Mouse (Mus musculus) megakaryocyte, embryonic 14.5 days (primary cell): ENCODE results near the gene Olfr78. TPM values are rescaled to one million over a fixed set of nuclear protein-coding genes. Genes with fewer than 3 reads are reported as not detected.

Experiments used
- H3K27me3 ChIP-seq: replicated peaks from 2 replicates; pipeline ENCODE3; 2012; ENCODE audit warnings: inconsistent platforms
- H3K36me3 ChIP-seq: replicated peaks from 2 replicates; pipeline ENCODE3; 2012; ENCODE audit warnings: low read length, inconsistent platforms, mixed read lengths
- H3K4me1 ChIP-seq: 2 replicates; pipeline ENCODE4 v1.6.1; 2012; ENCODE audit warnings: inconsistent platforms
- H3K4me3 ChIP-seq: replicated peaks from 2 replicates; pipeline ENCODE3; 2012; ENCODE audit warnings: moderate library complexity, mild to moderate bottlenecking, inconsistent platforms
- H3K9me3 ChIP-seq: 2 replicates; pipeline ENCODE4 v1.6.1; 2012; ENCODE audit warnings: inconsistent platforms
- FLI1 ChIP-seq: IDR thresholded peaks from 2 replicates; pipeline ENCODE4 v1.6.1; 2012; ENCODE audit warnings: low read length, inconsistent platforms, mixed read lengths
- GATA1 ChIP-seq: IDR thresholded peaks from 3 replicates; pipeline ENCODE4 v1.6.1; 2012; ENCODE audit warnings: mixed read lengths, low read length, inconsistent platforms, borderline replicate concordance
- polyA plus RNA-seq: library from polyadenylated mRNA; stranded (reverse); fragments of >175 nt; gene quantifications from 2 replicates; pipeline ENCODE4 v1.2.3, GENCODE M21; 2012; ENCODE audit warnings: low replicate concordance; ENCODE audit not compliant: insufficient read depth

Gene Olfr78
- polyA plus RNA-seq, 1 experiment = not detected

DNA sequence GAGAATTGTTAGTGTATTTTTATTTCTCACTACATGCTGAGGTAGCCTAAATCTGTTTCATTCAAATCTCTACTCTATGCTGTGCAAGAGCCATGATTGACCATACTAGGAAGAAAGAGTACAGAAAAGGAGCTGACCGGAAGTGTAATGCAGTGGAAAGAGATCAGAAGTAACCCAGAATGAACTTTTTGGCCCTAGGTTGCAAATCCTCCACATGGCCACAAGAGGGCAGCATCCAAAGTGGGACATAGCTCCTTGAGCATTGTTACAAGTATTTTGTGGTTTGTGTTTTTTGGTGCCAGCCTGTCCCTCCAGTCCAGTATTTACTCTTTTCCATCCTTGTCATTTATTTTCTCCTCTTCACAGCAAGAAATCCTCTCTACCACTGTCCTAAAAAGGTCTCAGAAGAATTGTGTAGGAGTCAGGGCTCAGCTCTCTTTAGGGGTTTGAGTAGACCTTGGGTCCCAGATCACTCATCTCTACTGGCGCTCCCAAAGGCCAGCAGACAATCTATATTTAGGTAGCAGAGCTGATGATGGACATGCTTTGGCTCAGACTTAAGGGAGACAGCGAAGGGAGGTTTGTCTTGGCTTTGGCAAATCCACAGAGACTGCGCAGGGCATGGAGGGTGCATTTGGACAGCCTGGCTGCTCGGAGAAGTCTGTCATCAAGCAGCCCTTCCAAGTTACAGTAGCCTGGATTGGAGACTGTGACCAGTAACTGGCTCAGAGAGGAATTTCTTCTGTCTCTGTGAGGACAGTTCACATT is 63.7 kb downstream of the Olfr78 start, which contains the start of gene Olfr557:
Gene Olfr557 (plus strand): TSS at position 553 of the 768 bp plus-strand sequence.
- peaks cover 8% of the 10 kb centered on the region for H3K27me3 ChIP-seq
- no peaks in the 10 kb centered on the region for H3K36me3 ChIP-seq
- TF ChIP-seq FLI1 (no peak), GATA1 (no peak)
- H3K4me1 ChIP-seq = 0 out of 2 replicates have a peak, but pooled peaks cover 4% of the 10 kb centered on the region
- H3K9me3 ChIP-seq = peaks cover 2% of the 10 kb centered on the region; the same call in 1 of the 2 replicates
- no peak within 1 kb of the TSS for H3K4me3 ChIP-seq

Other genes with a start within 250 kb of the Olfr78 start
- not detected in 2 replicates for gene Olfr547, start 224.7 kb downstream of the Olfr78 start, polyA plus RNA-seq
- gene Olfr548-ps1, start 218.6 kb downstream of the Olfr78 start, polyA plus RNA-seq = not detected in 2 replicates
- not detected in 2 replicates for gene Olfr549, start 209.6 kb downstream of the Olfr78 start, polyA plus RNA-seq
- 0.60 and 3.0 TPM in 2 replicates for gene Trim21, start 194.0 kb downstream of the Olfr78 start, polyA plus RNA-seq
- not detected in 2 replicates for gene Olfr550, start 188.0 kb downstream of the Olfr78 start, polyA plus RNA-seq
- gene Olfr551, start 167.6 kb downstream of the Olfr78 start, polyA plus RNA-seq = not detected in 2 replicates
- 0.06 and 3.2 TPM in 2 replicates for gene Olfr552, start 161.7 kb downstream of the Olfr78 start, polyA plus RNA-seq
- not detected in 2 replicates for gene Olfr553, start 141.3 kb downstream of the Olfr78 start, polyA plus RNA-seq
- not detected in 2 replicates for gene Olfr554, start 121.0 kb downstream of the Olfr78 start, polyA plus RNA-seq
- not detected in 2 replicates for gene Olfr555, start 100.6 kb downstream of the Olfr78 start, polyA plus RNA-seq
- not detected in 2 replicates for gene Olfr556, start 94.6 kb downstream of the Olfr78 start, polyA plus RNA-seq
- gene Trim68, start 72.1 kb downstream of the Olfr78 start, polyA plus RNA-seq = 0.73 and 1.0 TPM in 2 replicates
- gene Olfr557, start 63.6 kb downstream of the Olfr78 start, polyA plus RNA-seq = not detected in 2 replicates
- not detected in 2 replicates for gene Olfr558, start 57.3 kb downstream of the Olfr78 start, polyA plus RNA-seq
- gene Olfr33, start 40.4 kb downstream of the Olfr78 start, polyA plus RNA-seq = not detected in 2 replicates
- not detected in 2 replicates for gene Olfr559, start 32.0 kb downstream of the Olfr78 start, polyA plus RNA-seq
- 0.17 TPM in 1 of 2 replicates, not detected in the other for gene Olfr560, start 105 bp downstream of the Olfr78 start, polyA plus RNA-seq
- not detected in 2 replicates for gene Olfr561, start 11.8 kb upstream of the Olfr78 start, polyA plus RNA-seq
- not detected in 2 replicates for gene Olfr564, start 44.0 kb upstream of the Olfr78 start, polyA plus RNA-seq
- gene Olfr566, start 99.3 kb upstream of the Olfr78 start, polyA plus RNA-seq = not detected in 2 replicates
- not detected in 2 replicates for gene Olfr568, start 117.7 kb upstream of the Olfr78 start, polyA plus RNA-seq
- not detected in 2 replicates for gene Olfr569, start 131.4 kb upstream of the Olfr78 start, polyA plus RNA-seq
- gene Olfr570, start 135.1 kb upstream of the Olfr78 start, polyA plus RNA-seq = not detected in 2 replicates
- gene Olfr571, start 158.1 kb upstream of the Olfr78 start, polyA plus RNA-seq = not detected in 2 replicates
- not detected in 2 replicates for gene Olfr572, start 164.9 kb upstream of the Olfr78 start, polyA plus RNA-seq
- gene Olfr573-ps1, start 183.1 kb upstream of the Olfr78 start, polyA plus RNA-seq = not detected in 2 replicates
- gene Olfr574, start 189.0 kb upstream of the Olfr78 start, polyA plus RNA-seq = not detected in 2 replicates
- gene Olfr575, start 199.3 kb upstream of the Olfr78 start, polyA plus RNA-seq = not detected in 2 replicates
- gene Olfr576, start 203.2 kb upstream of the Olfr78 start, polyA plus RNA-seq = not detected in 2 replicates
- gene Olfr577, start 216.5 kb upstream of the Olfr78 start, polyA plus RNA-seq = not detected in 2 replicates
- gene Olfr578, start 229.9 kb upstream of the Olfr78 start, polyA plus RNA-seq = not detected in 2 replicates